Mouse (Mus musculus): ENCODE results near the gene Fbxo34. TPM values are rescaled to one million over a fixed set of nuclear protein-coding genes. Genes with fewer than 3 reads are reported as not detected.

Gene Fbxo34
- polyA plus RNA-seq, 1 experiment from 2014 or later = 33.6 TPM

DNA sequence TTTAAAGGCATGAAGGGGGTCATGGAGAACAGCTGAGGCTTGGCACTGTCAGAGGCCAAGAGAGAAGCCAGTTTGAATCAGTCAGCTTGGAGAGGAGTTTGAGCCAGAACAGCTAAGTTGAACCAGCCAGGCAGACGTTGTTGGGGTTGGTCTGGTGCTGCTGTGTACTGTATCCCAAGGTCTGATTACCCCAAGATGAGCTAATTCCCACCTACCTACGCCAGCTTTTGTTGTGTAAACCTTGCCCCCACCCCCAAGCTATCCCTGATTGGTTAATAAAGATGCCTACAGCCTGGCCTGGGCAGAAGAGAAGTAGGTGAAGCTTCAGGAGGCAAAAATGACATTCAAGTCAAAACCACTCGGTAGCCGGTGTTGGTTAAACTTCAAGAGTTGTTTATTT is 27.8 kb upstream of the Fbxo34 start:
- no peaks in the 10 kb centered on the region for H3K36me3 ChIP-seq (ENCODE audit: control insufficient read depth, insufficient read depth, low read length)
- H3K4me2 ChIP-seq (ENCODE audit: low read length) = no peak overlapping the region
- no peak overlapping the region for H3K4me3 ChIP-seq (ENCODE audit: low read length)
- WGBS = 59% methylated on average over 4 of the region's 4 CpGs
- H3K9ac ChIP-seq (ENCODE audit: low read depth, low read length) = no peak overlapping the region
- no peak overlapping the region for H3K27ac ChIP-seq (ENCODE audit: low read depth, low read length)
- no peaks in the 10 kb centered on the region for H3K9me3 ChIP-seq (ENCODE audit: control insufficient read depth, low read length)
- H3K27me3 ChIP-seq (replicated peaks; ENCODE audit: control insufficient read depth, insufficient read depth, low read length) = no peaks in the 10 kb centered on the region
- H3K4me1 ChIP-seq (ENCODE audit: control insufficient read depth, insufficient read depth, low read depth, low read length) = peaks cover 8% of the 10 kb centered on the region
- no peak for ATAC-seq

DNA sequence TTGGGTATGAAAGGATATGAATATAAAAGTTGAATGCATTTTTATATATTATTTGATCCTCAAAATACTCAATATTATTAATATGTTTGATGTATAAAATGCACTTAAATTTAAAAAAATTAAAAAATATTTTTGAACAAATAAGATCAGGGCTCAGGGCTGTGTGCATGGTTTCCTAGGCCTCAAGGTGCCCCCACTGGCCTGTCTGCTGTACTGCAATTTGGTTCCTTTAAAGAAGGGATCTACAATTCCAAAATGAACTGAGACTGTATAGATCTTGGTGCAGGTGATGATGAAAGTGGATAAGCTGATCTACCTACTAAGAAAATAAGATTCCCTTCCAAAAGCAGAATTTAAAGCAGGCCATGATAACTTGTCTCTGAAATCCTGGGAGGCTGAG is 17.2 kb upstream of the Fbxo34 start:
- Histone ChIP-seq H3K4me1 (ENCODE audit: control insufficient read depth, insufficient read depth, low read depth, low read length) (no peaks in the 10 kb centered on the region), H3K27ac (ENCODE audit: low read depth, low read length) (no peak overlapping the region), H3K27me3 (replicated peaks; ENCODE audit: control insufficient read depth, insufficient read depth, low read length) (no peaks in the 10 kb centered on the region), H3K36me3 (ENCODE audit: control insufficient read depth, insufficient read depth, low read length) (no peaks in the 10 kb centered on the region), H3K9ac (ENCODE audit: low read depth, low read length) (no peak overlapping the region), H3K4me3 (ENCODE audit: low read length) (no peak overlapping the region), H3K4me2 (ENCODE audit: low read length) (no peak overlapping the region), H3K9me3 (ENCODE audit: control insufficient read depth, low read length) (no peaks in the 10 kb centered on the region)
- no peak for ATAC-seq

DNA sequence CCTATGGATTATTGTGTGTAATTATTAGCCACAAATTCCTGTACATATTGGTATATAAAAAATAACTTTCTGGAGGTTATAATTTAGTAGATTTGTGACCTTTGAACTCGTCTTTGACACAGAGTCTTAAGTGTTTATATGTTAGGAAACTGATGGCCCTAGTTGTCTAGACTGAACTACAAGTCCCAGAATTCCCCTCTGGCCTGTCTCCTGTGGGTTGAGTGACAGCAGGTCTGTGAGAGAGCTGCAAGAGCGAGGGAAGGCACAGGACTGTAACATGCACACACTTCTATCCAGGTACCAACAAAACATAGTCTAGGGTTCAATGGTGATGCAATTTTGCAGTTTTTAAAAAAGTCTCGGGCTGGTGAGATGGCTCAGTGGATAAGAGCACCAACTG is 11.3 kb upstream of the Fbxo34 start:
- 59% methylated on average over 3 of the region's 3 CpGs for WGBS
- no peak overlapping the region for H3K9ac ChIP-seq (ENCODE audit: low read depth, low read length)
- no peaks in the 10 kb centered on the region for H3K36me3 ChIP-seq (ENCODE audit: control insufficient read depth, insufficient read depth, low read length)
- peaks cover 2% of the 10 kb centered on the region; the same call in 1 of the 2 replicates for H3K9me3 ChIP-seq (ENCODE audit: control insufficient read depth, low read length)
- no peak for ATAC-seq
- H3K27me3 ChIP-seq (replicated peaks; ENCODE audit: control insufficient read depth, insufficient read depth, low read length) = no peaks in the 10 kb centered on the region
- no peaks in the 10 kb centered on the region for H3K4me1 ChIP-seq (ENCODE audit: control insufficient read depth, insufficient read depth, low read depth, low read length)
- H3K4me2 ChIP-seq (ENCODE audit: low read length) = no peak overlapping the region
- H3K4me3 ChIP-seq (ENCODE audit: low read length) = no peak overlapping the region
- no peak overlapping the region for H3K27ac ChIP-seq (ENCODE audit: low read depth, low read length)

DNA sequence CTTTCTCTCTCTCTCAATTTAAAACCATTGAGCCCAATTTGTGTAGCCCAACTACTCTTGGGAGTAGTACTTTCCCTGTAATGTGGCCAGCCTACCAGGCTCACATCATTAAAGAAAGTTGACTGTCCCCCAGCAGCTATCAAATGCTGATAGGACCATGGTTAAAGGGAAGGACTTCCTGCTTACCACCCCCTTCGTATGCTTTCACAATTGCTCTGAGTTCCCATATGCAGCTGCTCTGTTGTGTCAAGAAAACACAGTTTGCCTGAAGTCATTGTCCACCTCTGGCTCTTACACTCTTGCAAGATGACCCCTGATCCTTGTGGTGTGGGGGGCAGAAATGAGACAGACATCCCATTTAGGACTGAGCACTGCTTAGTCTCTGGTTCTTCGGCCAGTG is 5.3 kb upstream of the Fbxo34 start:
- Histone ChIP-seq H3K27me3 (replicated peaks; ENCODE audit: control insufficient read depth, insufficient read depth, low read length) (no peaks in the 10 kb centered on the region), H3K9me3 (ENCODE audit: control insufficient read depth, low read length) (peaks cover 2% of the 10 kb centered on the region; the same call in 1 of the 2 replicates), H3K4me1 (ENCODE audit: control insufficient read depth, insufficient read depth, low read depth, low read length) (no peaks in the 10 kb centered on the region), H3K9ac (ENCODE audit: low read depth, low read length) (no peak overlapping the region), H3K36me3 (ENCODE audit: control insufficient read depth, insufficient read depth, low read length) (no peaks in the 10 kb centered on the region), H3K4me3 (ENCODE audit: low read length) (no peak overlapping the region), H3K27ac (ENCODE audit: low read depth, low read length) (no peak overlapping the region), H3K4me2 (ENCODE audit: low read length) (no peak overlapping the region)
- whole genome bisulfite sequencing = 74% methylated on average over 2 of the region's 2 CpGs
- ATAC-seq = no peak

DNA sequence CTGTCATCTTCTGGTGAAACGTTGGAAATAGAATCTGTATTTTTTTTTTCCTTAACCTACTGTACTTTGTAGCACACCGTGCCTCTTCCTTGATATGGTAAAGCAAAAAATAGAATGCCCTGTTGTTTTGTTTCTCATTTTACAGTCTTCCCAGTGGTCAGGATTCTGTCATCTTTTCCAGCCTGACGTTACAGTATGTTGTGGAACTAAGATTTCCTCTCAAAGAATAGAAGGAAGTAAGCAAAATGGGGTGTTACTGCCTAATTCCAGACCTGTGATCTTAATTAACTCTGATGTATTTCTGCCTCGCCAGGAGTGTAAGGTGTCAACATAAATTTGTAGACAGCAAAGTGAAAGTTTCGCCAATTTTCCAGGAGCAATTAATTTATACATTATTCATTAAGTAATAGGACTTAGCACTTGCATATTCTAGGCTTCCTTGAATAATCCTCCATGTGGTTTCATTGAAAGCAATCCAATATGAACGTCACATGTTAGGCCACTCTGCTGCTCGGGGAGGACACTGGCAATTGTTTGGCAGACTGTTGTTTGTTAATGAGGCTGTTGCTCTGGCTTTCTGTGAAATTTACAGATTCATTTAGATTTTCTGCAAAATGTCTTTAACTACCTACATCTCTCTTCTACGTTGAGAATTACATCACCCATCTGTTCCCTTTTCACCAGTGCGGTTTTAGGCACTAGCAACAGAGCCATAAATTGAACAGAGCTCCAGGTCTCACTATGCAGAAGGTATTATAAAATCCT is 4.7 kb upstream of the Fbxo34 start:
- Histone ChIP-seq H3K9me3 (ENCODE audit: control insufficient read depth, low read length) (no peaks in the 10 kb centered on the region), H3K4me2 (ENCODE audit: low read length) (no peak overlapping the region), H3K9ac (ENCODE audit: low read depth, low read length) (no peak overlapping the region), H3K27ac (ENCODE audit: low read depth, low read length) (no peak overlapping the region), H3K36me3 (ENCODE audit: control insufficient read depth, insufficient read depth, low read length) (no peaks in the 10 kb centered on the region), H3K4me3 (ENCODE audit: low read length) (no peak overlapping the region), H3K27me3 (replicated peaks; ENCODE audit: control insufficient read depth, insufficient read depth, low read length) (no peaks in the 10 kb centered on the region), H3K4me1 (ENCODE audit: control insufficient read depth, insufficient read depth, low read depth, low read length) (no peaks in the 10 kb centered on the region)
- 61% methylated on average over 9 of the region's 9 CpGs for WGBS
- no peak for ATAC-seq

DNA sequence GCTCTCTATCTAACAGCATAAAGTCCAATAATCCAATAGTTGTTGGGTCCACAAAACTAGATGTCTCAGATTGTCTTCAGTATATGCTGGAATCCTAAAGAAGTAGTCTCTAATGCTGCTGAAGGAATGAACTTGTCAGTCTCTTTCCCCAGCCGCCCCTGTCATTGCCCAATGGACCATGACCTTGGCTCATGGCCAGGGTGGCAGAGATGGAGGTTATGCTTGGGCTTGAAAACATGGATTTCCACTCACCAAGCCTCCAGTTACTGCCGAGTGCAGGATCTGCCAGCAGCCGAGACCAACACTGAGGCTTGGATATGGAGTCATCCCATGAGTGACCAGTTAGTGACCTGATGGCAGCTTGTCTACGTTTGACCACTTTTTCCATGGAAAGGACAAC is 9.3 kb downstream of the Fbxo34 start:
- WGBS = 81% methylated on average over 4 of the region's 4 CpGs

DNA sequence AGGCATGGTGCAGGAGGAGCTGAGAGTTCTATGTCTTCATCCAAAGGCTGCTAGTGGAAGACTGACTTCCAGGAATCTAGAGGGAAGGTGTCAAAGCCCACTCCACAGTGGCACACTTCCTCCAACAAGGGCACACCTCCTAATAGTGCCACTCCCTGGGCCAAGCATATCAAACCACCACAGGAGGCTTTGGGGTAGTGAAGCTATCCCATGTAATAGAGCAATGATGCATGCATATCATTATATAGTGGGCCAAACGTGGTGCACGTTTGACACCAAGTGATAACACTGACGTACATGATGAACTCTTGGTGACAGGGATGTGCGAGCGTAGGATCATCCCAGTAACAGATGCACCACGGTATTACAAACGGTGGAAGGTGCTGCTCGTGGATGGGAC is 11.8 kb downstream of the Fbxo34 start:
- no peaks in the 10 kb centered on the region for H3K9me3 ChIP-seq (ENCODE audit: control insufficient read depth, low read length)
- ATAC-seq = no peak
- H3K36me3 ChIP-seq (ENCODE audit: control insufficient read depth, insufficient read depth, low read length) = no peaks in the 10 kb centered on the region
- no peaks in the 10 kb centered on the region for H3K27me3 ChIP-seq (replicated peaks; ENCODE audit: control insufficient read depth, insufficient read depth, low read length)
- no peak overlapping the region for H3K4me3 ChIP-seq (ENCODE audit: low read length)
- H3K4me1 ChIP-seq (ENCODE audit: control insufficient read depth, insufficient read depth, low read depth, low read length) = no peaks in the 10 kb centered on the region
- no peak overlapping the region for H3K27ac ChIP-seq (ENCODE audit: low read depth, low read length)
- no peak overlapping the region for H3K4me2 ChIP-seq (ENCODE audit: low read length)
- WGBS = 86% methylated on average over 8 of the region's 8 CpGs
- H3K9ac ChIP-seq (ENCODE audit: low read depth, low read length) = no peak overlapping the region

More for the DNA sequence above, 9.3 kb downstream of the Fbxo34 start:
- H3K4me2 ChIP-seq (ENCODE audit: low read length) = no peak overlapping the region
- H3K9me3 ChIP-seq (ENCODE audit: control insufficient read depth, low read length) = no peaks in the 10 kb centered on the region
- H3K4me3 ChIP-seq (ENCODE audit: low read length) = no peak overlapping the region
- H3K9ac ChIP-seq (ENCODE audit: low read depth, low read length) = no peak overlapping the region
- no peaks in the 10 kb centered on the region for H3K27me3 ChIP-seq (replicated peaks; ENCODE audit: control insufficient read depth, insufficient read depth, low read length)
- no peaks in the 10 kb centered on the region for H3K4me1 ChIP-seq (ENCODE audit: control insufficient read depth, insufficient read depth, low read depth, low read length)
- no peak overlapping the region for H3K27ac ChIP-seq (ENCODE audit: low read depth, low read length)
- ATAC-seq = no peak
- no peaks in the 10 kb centered on the region for H3K36me3 ChIP-seq (ENCODE audit: control insufficient read depth, insufficient read depth, low read length)

DNA sequence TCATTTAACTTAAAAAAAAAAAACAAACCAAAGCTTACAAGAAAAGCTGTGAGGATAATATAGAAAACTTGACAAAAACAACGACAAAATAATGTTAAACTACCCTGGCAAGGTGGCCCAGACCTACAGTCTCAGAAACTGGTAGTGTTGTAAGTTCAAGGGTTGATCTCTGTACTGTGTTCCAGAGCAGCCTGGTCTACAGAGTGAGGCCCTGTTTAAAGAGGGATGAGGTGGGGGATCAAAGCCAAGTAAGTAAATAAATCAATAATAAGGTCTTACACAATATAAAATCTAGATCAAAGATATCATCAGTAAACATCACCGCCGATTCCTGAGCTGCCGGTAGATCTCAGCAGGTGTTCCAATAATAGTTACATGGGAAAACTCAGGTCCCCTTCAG is 12.2 kb downstream of the Fbxo34 start:
- Histone ChIP-seq H3K27me3 (replicated peaks; ENCODE audit: control insufficient read depth, insufficient read depth, low read length) (no peaks in the 10 kb centered on the region), H3K27ac (ENCODE audit: low read depth, low read length) (no peak overlapping the region), H3K9me3 (ENCODE audit: control insufficient read depth, low read length) (no peaks in the 10 kb centered on the region), H3K4me3 (ENCODE audit: low read length) (no peak overlapping the region), H3K9ac (ENCODE audit: low read depth, low read length) (no peak overlapping the region), H3K36me3 (ENCODE audit: control insufficient read depth, insufficient read depth, low read length) (no peaks in the 10 kb centered on the region), H3K4me1 (ENCODE audit: control insufficient read depth, insufficient read depth, low read depth, low read length) (no peaks in the 10 kb centered on the region), H3K4me2 (ENCODE audit: low read length) (no peak overlapping the region)
- no peak for ATAC-seq
- 82% methylated on average over 4 of the region's 4 CpGs for WGBS

DNA sequence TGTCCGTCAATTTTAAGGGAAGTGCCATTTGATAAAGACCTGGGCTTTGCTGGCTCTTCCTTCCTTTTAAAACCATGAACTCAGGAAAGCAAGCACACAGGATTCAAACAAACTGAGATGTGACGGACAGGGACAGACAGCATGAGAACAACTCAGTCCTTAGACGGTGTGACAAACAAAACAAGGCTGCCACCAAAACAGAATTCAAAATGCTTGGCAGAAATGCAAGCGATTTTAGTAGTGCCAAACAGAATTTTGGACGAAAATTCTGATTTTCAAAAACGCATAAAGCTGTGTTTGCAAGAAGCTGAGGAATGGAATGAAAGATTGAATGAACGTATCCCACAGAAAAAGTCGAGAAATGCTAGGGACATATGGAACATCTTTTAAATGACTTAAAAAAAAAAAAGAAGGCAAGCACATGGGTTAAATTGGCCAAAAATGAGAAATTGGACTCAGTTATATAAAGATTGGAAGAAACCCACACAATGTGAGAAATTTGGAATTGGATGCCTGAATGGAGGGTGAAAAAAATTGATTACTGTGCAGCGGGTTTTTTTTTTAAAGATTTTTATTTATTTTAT is 12.7 kb downstream of the Fbxo34 start:
- 84% methylated on average over 9 of the region's 9 CpGs for WGBS
- Histone ChIP-seq H3K27me3 (replicated peaks; ENCODE audit: control insufficient read depth, insufficient read depth, low read length) (no peaks in the 10 kb centered on the region), H3K36me3 (ENCODE audit: control insufficient read depth, insufficient read depth, low read length) (no peaks in the 10 kb centered on the region), H3K4me3 (ENCODE audit: low read length) (no peak overlapping the region), H3K4me2 (ENCODE audit: low read length) (no peak overlapping the region), H3K27ac (ENCODE audit: low read depth, low read length) (no peak overlapping the region), H3K9me3 (ENCODE audit: control insufficient read depth, low read length) (no peaks in the 10 kb centered on the region), H3K9ac (ENCODE audit: low read depth, low read length) (no peak overlapping the region), H3K4me1 (ENCODE audit: control insufficient read depth, insufficient read depth, low read depth, low read length) (no peaks in the 10 kb centered on the region)
- ATAC-seq = no peak
